Mouse (Mus musculus) ES-Bruce4 (cell line): ENCODE measurements around the gene Rnf223.

Experiments
- CTCF ChIP-seq: IDR thresholded peaks from one replicate; pipeline ENCODE4 v1.8.1; 2011; ENCODE audit warnings: low read depth, low read length
- POLR2A ChIP-seq: IDR thresholded peaks from one replicate; pipeline ENCODE4 v1.8.1; 2011; ENCODE audit warnings: low read length; ENCODE audit not compliant: insufficient read depth

DNA sequence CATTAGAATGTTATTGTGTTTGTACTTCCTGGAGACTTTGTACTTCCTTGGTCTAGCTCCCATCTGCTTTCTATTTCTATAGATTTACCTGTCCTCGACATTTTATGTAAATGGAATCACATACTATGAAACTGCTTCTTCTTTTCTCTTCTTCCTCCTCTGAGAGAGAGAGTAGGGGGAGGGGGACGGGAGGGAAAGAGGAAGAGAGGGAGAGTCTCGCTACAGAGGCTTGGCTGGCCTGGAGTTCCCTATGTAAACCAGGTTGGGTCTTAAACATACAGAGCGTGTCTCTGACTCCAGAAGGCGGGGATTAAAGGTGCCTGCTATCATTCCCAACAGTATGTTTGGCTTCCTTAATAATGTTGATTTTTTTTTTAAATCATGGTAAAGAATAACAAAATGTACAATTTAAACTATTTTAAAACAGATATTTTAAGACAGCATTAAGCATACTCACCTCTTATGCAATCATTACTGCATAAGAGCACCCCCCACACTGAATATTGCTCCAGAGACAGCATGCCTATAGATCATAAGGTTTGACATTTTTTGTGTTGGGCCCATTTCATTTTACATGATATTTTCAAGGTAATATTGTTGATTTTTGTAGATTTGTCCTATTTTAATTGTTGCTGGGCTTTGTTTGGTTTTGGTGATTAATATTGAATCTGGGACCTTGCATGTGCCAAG is 42.8 kb upstream of the Rnf223 start:
- TF ChIP-seq CTCF = no peak
- TF ChIP-seq POLR2A = no peak
